Mouse (Mus musculus): ENCODE results near the gene Syt16. TPM values are rescaled to one million over a fixed set of nuclear protein-coding genes. Genes with fewer than 3 reads are reported as not detected.
A peak's percentile ranks its signal among the peaks of the same experiment; 100 is the strongest.

Syt16 gene
- total RNA-seq, 4 experiments from 2014 or later = 71.8 to 83.4 (median 74.2) TPM

DNA sequence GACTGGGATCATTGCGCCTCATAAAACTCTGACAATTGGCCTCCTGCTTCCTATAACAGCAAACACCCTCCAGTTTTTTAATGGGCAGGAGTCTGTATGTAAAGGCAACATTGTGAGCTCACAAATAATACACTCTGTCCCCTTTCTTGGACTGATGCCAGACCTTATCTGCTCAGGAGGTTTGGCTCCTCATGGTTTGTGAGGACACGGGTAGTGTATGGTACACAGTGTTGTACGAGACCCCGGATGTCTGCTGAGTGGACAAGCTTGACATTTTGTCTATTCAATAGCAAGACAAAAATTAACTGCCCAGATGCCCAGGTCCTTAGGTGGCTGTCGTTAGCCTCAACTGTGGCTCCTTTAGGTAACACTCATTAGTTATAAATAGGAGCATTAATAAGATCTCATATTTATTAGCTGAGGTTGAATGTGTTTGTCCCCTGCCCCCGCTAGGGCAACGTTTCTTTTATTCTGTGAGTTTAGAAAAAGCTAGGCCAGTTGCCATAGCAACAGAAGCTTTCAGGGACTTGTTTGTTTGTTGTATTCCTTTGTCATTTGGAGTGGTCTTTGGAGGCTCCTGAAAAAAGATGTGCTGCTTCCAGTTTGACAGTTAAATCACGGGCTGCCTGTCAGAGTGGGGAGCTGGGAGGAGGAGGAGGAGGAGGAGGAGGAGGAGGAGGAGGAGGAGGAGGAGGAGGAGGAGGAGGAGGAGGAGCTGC lies 101.3 kb downstream of the Syt16 start:
- DNase-seq (ENCODE audit: low spot score in 2 of 2) = no peak

DNA sequence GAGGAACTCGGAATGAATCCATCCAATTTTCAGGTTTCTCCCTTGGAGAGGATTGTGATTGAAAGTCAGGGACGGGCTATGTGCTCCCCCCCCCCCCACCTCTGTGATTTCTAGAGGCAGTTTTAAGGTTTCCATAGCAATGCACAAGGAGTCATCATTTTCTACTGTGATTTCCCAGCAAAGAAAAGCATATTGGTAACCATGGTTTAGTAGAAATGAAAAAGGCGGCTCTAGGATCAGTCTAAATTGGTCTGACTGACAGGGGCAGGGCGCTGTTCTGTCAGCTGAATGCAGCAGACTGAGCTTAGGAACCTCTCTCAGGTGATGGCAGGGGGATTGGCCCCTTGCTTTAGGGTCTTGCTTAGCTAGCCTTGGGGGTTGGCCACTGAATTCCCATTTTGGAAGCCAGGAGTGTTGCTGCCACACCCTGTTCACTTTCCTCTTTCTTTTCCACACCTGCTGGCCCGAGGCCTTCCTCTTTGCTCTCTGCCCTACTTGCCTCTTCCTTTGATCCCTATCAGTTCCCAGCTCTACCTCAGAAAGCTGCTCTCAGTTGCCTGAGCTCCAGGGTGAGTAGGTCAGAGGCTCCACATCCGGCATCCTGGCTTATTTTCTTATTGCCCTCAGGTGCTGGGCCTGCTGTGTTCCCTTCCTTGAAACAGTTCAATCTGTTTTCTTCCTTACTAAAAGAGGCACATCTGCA lies 108.5 kb downstream of the Syt16 start:
- DNase-seq (ENCODE audit: low spot score in 2 of 2) = no peak

DNA sequence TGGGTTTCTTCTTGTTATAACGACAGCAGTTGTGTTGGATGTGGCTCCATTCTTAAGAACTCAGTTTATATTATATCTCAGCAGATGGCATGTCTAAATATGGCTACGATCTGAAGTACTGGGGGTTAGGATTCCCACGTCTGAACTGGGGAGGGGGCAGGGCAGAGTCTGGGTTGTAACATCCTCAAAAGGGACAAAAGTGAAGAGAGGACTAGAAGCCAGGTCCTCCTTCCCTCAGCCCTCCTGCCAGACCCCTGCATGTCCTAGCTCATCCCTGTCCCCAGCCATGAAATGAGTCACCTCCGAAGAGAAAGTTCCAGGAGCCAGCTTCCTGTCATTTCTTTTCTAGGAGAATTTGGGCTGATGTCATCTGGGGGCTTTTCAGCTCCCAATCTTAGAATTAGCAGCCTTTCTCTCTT lies 111.2 kb downstream of the Syt16 start:
- peak; percentile 39 to 58 for DNase-seq (ENCODE audit: low spot score in 2 of 2)

DNA sequence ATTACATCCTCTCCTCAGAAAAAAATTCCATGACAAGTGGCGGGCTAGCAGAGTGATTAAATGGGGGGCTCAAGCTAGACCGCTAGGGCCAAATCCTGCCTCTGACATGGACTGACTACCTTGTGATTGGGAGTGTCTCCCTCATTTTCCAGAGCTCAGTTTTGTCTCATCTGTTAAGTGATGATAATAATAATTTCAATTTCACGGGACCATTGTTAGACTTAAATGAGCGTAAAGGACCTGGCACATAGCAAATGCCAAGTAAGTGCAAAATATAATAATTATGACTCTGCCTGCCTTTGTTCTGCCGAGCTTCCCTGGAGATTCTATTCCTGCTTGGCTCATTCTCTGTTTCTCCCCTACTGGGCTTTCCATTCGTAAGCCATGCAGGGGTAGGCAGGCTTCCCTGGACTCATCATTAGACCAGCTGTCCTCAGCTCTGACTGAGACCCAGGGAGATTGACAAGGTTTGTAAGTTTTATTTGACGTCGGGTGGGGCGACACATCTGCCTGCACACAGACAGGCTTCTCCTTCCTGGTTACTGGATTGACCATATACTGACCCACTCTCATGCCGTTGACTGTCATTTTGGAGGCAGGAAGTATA lies 112.1 kb downstream of the Syt16 start:
- no peak for DNase-seq (ENCODE audit: low spot score in 2 of 2)

DNA sequence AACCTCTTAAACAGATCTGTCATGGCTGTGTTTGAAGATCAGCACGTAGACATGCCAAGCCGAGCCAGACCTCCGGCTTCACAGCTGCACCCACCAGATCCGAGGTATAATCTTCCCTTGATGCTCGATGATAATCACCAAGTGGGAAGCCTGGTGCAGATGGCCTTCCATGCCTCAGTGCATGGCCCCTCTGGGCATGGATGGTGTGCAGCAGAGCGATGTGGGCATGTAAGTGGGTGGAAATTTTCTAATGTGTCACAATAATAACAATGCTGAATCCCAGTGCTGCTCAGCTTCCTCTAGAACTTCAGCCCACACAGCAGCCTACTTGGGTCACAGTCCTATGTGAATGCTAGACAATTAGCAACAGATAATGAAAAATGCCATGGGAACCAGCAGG lies 119.4 kb downstream of the Syt16 start:
- no peak for DNase-seq (ENCODE audit: low spot score in 2 of 2)

DNA sequence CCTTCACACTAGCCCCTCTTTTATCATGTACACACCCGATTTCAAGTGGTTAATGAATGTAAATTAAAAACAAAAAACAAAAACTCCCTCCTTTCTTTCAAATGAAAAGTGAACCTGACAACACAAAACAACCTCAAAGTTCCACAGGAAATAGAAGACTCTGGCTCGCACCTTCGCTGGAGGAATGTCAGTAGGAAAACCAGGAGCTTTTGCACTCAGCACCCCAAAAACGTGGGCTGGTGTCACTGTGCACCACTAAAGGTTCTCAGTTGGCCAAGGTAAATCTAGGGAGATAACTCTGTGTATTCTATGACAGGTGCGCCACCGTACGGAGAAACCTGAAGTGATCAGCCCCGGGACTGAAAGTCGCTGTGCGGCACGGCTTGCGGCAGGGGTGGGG lies 128.3 kb downstream of the Syt16 start:
- no peak for DNase-seq (ENCODE audit: low spot score in 2 of 2)

DNA sequence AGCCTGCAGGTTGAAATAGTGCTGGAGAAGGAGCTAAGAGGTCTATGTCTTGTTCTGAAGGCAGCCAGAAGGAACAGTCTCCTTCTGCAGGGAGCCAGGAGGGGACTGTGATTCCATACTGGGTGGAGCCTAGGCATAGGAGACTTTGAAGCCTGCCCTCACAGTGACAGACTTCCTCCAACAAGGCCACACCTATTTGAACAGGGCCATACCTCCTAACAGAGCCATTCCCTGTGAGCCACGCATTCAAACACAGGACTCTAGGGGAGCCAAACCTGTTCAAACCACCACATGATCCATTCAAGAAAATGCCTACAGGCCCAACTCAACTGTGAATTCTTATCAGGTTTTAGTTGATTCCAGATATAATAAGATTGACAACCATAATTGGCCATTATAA lies 130.8 kb downstream of the Syt16 start:
- no peak for DNase-seq (ENCODE audit: low spot score in 2 of 2)

DNA sequence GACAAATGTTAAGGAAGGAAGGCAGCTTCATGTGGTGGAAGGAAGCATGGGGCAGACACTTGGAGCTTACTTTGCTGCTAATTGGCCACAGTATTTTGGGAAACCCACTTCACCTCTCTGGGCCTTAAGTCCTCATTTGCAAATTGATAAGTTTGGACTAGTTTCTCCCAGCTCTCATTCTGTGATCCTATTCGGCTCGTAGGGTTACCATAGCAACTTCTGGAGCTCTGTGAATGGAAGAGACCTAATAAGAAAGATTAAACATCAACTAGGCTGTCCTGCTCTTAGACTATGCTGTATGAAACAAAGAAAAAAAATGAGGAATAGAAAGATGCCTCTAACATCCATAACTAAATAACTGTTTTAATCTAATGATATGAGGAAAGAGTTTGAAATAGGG lies 134.3 kb downstream of the Syt16 start:
- DNase-seq (ENCODE audit: low spot score in 2 of 2) = no peak

DNA sequence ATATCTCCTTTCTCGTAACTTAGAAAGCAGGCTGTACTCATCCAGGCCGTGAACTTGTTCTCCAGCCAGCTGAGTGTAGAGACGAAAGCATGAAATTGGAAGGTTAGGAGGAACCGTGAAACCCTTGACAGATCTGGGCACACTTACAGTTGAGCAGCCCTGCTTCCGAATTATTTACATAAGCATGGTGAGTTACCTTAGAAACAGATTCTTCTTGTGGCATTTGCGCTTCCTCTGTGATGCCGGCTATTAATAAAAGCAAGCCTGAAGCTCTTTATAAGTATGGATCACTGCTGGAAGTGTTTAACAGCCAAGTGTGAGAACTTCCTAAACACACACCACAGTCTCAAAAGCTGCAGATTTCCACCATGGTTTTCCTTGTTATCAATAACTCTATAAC lies 144.7 kb downstream of the Syt16 start:
- DNase-seq (ENCODE audit: low spot score in 2 of 2) = no peak

DNA sequence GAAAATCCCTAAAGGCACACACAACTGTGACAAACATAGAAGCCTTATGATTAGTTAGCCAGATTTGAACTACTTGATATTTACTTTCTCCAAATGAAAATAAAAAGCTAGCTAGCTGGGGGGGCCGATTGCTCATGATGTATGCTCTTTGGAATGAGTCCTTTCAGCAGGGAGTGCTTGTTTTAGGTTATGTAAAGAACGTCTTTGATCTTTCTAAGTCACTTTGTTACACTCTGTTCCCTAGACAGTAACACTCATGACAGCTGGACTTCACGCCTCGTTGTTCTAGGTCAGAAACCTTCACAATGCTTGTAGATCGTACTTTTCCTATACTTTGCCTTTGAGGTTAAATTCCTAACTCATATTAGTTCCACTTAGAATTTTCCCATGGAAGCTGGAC lies 146.9 kb downstream of the Syt16 start:
- no peak for DNase-seq (ENCODE audit: low spot score in 2 of 2)

DNA sequence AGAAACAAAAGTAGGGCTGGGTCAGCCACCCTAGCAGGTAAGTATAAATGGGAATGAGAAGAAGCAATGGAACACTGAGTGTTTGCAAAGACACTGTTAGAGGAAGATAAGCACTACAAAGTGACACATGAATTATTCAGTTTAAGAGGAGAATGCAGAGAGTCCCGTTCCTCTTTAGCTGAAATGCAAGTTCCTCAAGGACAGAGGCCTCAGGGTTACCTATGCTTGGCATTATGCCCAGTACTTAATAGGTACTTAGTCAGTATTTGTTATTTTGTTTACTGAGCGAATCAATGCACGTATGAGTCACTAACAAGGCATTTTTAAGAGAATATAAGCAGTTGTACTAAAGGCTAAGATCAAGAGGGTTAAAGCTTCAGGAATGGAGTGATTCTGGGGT lies 163.3 kb downstream of the Syt16 start:
- no peak for DNase-seq (ENCODE audit: low spot score in 2 of 2)

DNA sequence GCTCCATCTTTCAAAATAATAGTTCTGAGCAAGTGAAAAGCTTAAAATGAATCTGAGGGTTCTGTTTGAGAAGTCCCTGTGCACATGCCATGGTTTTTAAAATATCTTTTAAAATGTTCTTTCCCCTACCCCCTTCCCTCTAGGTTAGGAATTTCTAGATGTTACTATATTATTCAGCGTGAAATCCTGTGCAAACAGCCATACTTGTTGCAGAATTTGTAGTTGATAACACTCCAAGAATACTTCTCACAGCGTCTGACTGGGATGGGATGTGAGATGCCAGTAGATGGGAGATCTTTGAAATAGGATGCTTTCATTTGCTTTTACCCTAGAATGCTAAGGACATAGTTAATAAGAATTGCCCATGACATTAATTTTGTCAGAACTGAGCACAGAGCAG lies 165.6 kb downstream of the Syt16 start:
- DNase-seq (ENCODE audit: low spot score in 2 of 2) = no peak

DNA sequence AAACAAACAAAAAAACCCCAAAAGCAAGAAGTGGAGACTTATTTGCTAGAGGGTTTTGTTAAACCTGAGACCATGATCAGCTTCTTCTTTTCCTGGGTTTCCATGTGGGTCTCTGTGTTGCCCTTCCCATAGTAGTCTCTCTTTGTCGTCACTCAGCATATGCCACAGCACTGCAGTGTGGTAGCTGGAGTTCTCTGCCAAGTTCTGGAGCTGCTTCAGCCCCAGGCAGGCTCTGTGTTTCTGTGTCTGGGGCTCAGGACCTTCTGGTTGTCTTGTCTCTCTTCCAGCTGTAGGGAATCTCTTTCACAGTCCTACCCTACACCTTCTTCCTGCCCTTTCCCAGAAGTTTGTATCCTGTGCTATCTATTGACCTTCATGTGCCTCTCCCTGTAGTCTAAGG lies 173.8 kb downstream of the Syt16 start:
- DNase-seq (ENCODE audit: low spot score in 2 of 2) = no peak

DNA sequence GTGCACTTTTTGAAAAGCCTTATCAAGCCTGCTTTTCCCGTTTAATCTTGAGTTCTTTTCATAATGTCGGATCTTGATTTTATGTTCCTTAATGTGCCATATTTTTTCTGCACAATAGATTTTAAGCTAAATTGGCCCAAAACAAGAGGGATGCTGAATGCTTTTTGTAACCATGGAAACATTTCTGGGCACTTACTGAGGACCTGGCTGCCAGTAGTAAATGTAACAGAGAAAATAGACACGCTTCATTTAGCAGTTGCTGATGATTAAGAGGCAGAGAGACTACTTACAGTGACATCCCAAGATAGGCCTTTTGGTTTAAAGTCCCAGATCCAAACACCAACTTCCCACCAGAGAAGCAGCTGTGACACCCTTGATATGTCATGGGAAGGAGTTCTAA lies 176.4 kb downstream of the Syt16 start:
- DNase-seq (ENCODE audit: low spot score in 2 of 2) = no peak

DNA sequence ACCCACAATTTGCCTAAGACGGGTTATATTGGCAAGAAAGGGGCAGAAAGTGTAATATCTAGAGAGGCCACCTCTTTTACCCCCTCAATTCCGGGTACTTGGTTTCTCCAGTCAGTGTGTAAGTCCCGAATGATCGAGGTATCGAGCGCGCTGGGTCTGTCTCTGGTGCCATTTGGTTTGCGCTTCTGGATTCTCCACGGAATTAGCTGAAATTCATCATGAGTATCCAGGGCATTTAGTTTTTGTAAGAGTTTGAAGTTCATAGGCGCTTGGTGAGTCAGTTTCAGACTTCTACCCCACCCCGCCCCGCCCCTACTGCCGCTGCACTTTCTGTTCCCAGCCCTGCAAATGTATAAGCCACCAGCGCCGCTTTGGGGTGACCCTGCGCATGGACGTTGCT lies 187.1 kb downstream of the Syt16 start:
- no peak for DNase-seq (ENCODE audit: low spot score in 2 of 2)

DNA sequence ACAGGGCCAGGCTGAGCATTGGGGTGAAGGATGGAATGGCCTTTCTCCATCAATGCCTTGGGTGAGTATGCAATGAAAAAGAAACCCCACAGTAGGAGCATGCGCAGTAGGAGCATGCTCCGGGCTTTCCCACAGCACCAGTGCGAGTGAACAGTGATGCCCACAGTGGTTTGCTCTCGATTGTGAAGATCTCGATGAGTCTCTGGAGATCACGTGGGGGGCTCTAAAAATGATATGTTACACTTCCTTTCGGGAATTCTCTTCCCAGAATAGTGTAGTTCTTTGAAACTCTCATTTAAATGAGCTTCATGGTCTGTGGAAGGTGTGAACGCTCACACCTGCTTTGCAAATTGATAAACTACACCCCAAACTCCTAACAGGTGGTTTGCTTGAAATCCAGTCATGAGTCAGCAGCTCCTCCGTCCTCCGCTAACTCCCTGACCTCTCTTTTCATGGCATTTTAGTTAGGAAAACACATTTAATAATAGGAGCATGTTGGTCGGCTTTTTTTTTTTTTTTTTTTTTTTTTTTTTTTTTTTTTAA lies 190.9 kb downstream of the Syt16 start:
- DNase-seq (ENCODE audit: low spot score in 2 of 2) = peak in 1 of 2 experiments; percentile 49

DNA sequence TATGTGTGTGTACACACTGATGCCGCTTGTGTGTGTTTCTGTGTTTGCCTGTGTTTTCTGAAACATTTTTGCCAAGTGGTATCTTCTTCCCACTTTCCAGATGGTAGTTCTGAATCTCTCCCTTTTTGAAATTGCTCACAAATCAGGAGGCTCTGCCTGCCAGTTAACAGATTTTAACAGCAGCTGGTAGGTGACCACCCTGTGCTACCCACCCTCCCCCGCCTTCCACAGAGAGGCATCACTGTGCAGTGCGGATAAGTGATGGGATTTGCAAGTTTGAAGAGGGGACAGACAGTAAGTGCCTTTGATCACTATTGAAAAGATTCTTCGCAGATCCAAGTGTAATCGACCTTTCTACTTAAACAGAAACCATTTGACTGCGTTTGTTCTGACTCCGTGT lies 191.4 kb downstream of the Syt16 start:
- peak in 1 of 2 experiments; percentile 35 for DNase-seq (ENCODE audit: low spot score in 2 of 2)

DNA sequence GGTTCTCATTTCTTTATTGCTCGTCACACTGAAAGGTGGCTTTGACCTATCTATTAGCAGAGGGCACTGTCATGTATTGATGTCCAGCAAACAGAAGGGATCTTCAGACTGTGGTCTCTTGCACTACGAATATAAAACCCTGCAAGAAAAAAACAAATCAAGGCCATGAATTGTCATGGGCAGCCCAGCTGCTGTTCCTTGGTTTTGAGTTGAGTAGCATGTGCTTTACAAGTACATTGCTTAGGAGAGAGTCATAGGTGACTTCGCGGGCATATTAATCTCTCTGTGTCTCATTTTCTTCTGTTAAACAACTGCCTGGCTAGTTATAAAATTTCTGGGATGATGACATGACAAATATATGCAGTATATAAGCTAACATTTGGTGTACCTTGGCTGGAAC lies 192.4 kb downstream of the Syt16 start:
- DNase-seq (ENCODE audit: low spot score in 2 of 2) = no peak

DNA sequence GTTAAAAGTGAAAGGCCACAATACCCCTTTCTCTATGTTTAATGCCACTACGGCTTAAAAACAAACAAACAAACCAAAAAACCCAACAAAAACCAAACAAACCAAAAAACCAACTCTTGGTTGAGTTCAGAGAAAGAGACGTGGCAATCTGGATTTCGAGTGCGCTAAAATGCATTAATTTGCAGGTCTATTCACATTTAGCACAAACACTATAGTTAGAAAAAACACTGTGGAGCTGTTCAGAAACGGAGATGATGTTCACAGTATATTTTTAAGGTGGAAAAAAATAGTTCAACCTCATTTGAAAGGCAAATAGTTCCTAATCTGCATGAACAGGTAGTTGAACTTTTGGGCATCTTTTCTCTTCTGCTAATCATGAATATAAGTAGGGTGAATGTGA lies 192.8 kb downstream of the Syt16 start:
- no peak for DNase-seq (ENCODE audit: low spot score in 2 of 2)

DNA sequence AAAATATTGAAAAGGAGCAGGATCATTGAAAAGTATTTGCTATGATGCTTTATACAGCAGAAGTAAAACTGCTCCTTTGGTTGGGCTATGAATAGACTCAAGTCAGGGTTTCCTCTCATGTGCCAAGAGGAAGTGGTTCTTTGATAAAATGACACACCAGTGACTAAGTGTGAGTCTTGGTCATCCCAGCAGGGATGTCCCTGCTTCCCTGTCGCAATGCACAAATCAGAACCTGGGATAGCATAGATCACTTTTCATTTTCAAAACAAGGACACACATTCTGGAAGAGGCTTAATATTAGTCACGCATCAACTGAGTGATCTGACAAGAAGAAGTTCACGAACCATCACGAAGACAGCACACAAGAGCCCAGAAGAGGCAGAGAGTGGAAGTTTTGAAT lies 195.1 kb downstream of the Syt16 start:
- no peak for DNase-seq (ENCODE audit: low spot score in 2 of 2)

DNA sequence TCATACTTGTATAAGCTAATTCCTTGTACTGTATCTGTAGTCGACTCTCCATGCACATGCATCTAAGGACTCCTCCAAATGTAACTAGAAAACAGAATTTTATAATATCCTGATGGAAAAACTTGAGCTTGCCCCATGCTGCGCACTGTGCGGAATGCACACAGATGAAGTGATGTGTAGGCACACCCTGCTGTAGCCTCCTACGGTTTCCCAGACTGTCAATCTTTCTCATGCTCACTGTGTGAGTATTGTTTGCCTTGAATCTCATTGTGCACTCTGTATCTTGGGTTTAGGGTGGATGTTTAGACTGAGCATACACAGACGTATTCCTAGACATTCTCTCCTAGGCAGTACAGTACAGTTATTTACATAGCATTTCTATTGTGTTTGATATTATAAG lies 203.9 kb downstream of the Syt16 start:
- DNase-seq (ENCODE audit: low spot score in 2 of 2) = no peak

DNA sequence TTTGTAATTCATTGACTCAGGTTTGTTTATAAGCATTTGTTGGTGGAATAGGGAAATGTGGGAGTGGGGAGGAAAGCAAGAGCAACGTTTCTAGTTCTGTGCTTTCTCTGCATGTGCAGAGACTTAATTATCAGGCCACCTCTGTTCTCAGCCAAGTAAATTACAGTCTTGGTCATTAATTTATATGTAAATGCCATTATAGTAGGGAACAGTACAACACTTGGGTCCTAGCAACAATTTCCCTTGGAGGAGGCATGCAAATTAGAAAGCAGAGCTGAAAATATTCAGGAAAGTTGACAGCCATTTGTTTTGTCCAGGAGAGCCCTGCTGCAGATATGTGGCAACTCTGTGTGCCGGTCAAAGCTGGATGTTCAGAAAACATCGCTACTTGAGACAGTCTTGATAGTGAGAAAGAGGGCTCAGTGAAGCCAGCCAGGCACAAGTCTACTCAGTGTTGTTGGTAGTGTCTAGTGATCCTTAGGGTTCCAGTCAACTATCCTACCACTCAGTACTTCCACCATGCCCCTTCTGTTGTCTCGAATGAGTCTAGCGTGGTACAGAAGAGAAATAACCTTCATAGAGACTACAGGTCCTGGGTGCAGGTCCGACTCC lies 205.1 kb downstream of the Syt16 start:
- DNase-seq (ENCODE audit: low spot score in 2 of 2) = no peak
